Mouse (Mus musculus) ES-Bruce4 (cell line): ENCODE measurements around the gene Itpkc. TPM values are rescaled to one million over a fixed set of nuclear protein-coding genes. Genes with fewer than 3 reads are reported as not detected.
"Not testable (repeated sequence)": the region's sequence is repeated elsewhere in the genome, so short reads cannot be mapped to it uniquely, and the experiment has no call there.

Experiments used
- H3K27ac ChIP-seq: 2 replicates; pipeline ENCODE4 v1.5.1; 2012; ENCODE audit warnings: low read length, inconsistent platforms; ENCODE audit not compliant: insufficient read depth
- H3K27me3 ChIP-seq: 2 replicates; pipeline ENCODE4 v1.6.1; 2012; ENCODE audit warnings: mild to moderate bottlenecking, low read length, inconsistent platforms; ENCODE audit not compliant: control insufficient read depth, poor library complexity, insufficient read depth, severe bottlenecking
- H3K36me3 ChIP-seq: 2 replicates; pipeline ENCODE4 v1.6.1; 2012; ENCODE audit warnings: inconsistent platforms, mild to moderate bottlenecking, low read length, moderate library complexity; ENCODE audit not compliant: control insufficient read depth, poor library complexity, insufficient read depth, severe bottlenecking
- H3K4me1 ChIP-seq: one replicate; pipeline ENCODE4 v1.8.1; 2011; ENCODE audit warnings: low read length; ENCODE audit not compliant: control insufficient read depth, insufficient read depth
- H3K4me3 ChIP-seq: 2 replicates; pipeline ENCODE4 v1.5.1; 2011; ENCODE audit warnings: low read depth, mild to moderate bottlenecking, low read length
- H3K9ac ChIP-seq: 2 replicates; pipeline ENCODE4 v1.6.1; 2012; ENCODE audit warnings: low read depth, mild to moderate bottlenecking, inconsistent platforms; ENCODE audit not compliant: poor library complexity, severe bottlenecking
- H3K9me3 ChIP-seq: replicated peaks from 2 replicates; pipeline ENCODE4 v1.6.1; 2012; ENCODE audit warnings: mild to moderate bottlenecking, low read length, inconsistent platforms; ENCODE audit not compliant: control insufficient read depth, poor library complexity, insufficient read depth, severe bottlenecking
- CTCF ChIP-seq: IDR thresholded peaks from one replicate; pipeline ENCODE4 v1.8.1; 2011; ENCODE audit warnings: low read depth, low read length
- EP300 ChIP-seq: IDR thresholded peaks from 2 replicates; pipeline ENCODE4 v1.6.1; 2011; ENCODE audit warnings: low read depth, low read length; ENCODE audit not compliant: insufficient read depth
- POLR2A ChIP-seq: IDR thresholded peaks from one replicate; pipeline ENCODE4 v1.8.1; 2011; ENCODE audit warnings: low read length; ENCODE audit not compliant: insufficient read depth
- polyA plus RNA-seq: library from polyadenylated mRNA; stranded (reverse); fragments of >200 nt; gene quantifications from 2 replicates; pipeline ENCODE4 v1.2.4, GENCODE M21; 2011; ENCODE audit warnings: low read depth; ENCODE audit not compliant: missing spikeins, insufficient read depth, insufficient read length

The Itpkc gene
- polyA plus RNA-seq, 1 experiment: 11.3 TPM

- Histone ChIP-seq H3K4me1 (peaks cover 2% of the 10 kb centered on the region), H3K27ac (no peak overlapping the region), H3K9ac (no peak overlapping the region), H3K9me3 (no peaks in the 10 kb centered on the region), H3K27me3 (no peaks in the 10 kb centered on the region), H3K4me3 (no peak overlapping the region), H3K36me3 (no peaks in the 10 kb centered on the region)
- TF ChIP-seq EP300 (no peak), CTCF (peak; percentile 19), POLR2A (no peak)
These were observed 20.7 kb upstream of the Itpkc start for GRCm38 (mm10) chr7:27249146-27249545.

GRCm38 (mm10) chr7:27244088-27244487, 15.6 kb upstream of the Itpkc start:
- H3K36me3 ChIP-seq: not testable (repeated sequence)

GRCm38 (mm10) chr7:27243211-27243610, 14.8 kb upstream of the Itpkc start:
- Histone ChIP-seq H3K4me1 (peaks cover 6% of the 10 kb centered on the region), H3K4me3 (no peak overlapping the region), H3K27me3 (no peaks in the 10 kb centered on the region), H3K9ac (no peak overlapping the region), H3K27ac (peak overlapping the region; percentile 42; the same call in 1 of the 2 replicates), H3K9me3 (no peaks in the 10 kb centered on the region), H3K36me3 (no peaks in the 10 kb centered on the region)
- no peak for TF ChIP-seq EP300
- no peak for TF ChIP-seq CTCF
- TF ChIP-seq POLR2A: no peak

More at GRCm38 (mm10) chr7:27244088-27244487, 15.6 kb upstream of the Itpkc start:
- H3K9me3 ChIP-seq, H3K27ac ChIP-seq, H3K4me1 ChIP-seq, H3K27me3 ChIP-seq, H3K4me3 ChIP-seq, H3K9ac ChIP-seq: not testable (repeated sequence)
- TF ChIP-seq CTCF: peak; percentile 13

- TF ChIP-seq EP300 (no peak), POLR2A (no peak), CTCF (no peak)
- no peak overlapping the region for H3K4me3 ChIP-seq
- peaks cover 8% of the 10 kb centered on the region for H3K4me1 ChIP-seq
These were observed 10.1 kb upstream of the Itpkc start for GRCm38 (mm10) chr7:27238568-27238967.

GRCm38 (mm10) chr7:27237527-27237926, 9.1 kb upstream of the Itpkc start:
- Histone ChIP-seq H3K27ac (no peak overlapping the region), H3K27me3 (no peaks in the 10 kb centered on the region), H3K36me3 (no peaks in the 10 kb centered on the region), H3K4me1 (peaks cover 4% of the 10 kb centered on the region), H3K9ac (no peak overlapping the region), H3K9me3 (no peaks in the 10 kb centered on the region), H3K4me3 (no peak overlapping the region)
- TF ChIP-seq EP300 (no peak), CTCF (peak; percentile 39), POLR2A (no peak)

More at GRCm38 (mm10) chr7:27238568-27238967, 10.1 kb upstream of the Itpkc start:
- Histone ChIP-seq H3K36me3 (no peaks in the 10 kb centered on the region), H3K9ac (no peak overlapping the region), H3K9me3 (no peaks in the 10 kb centered on the region), H3K27ac (no peak overlapping the region), H3K27me3 (no peaks in the 10 kb centered on the region)

- no peaks in the 10 kb centered on the region for H3K27me3 ChIP-seq
- H3K4me1 ChIP-seq: peaks cover 2% of the 10 kb centered on the region
- H3K27ac ChIP-seq: no peak overlapping the region
- H3K9ac ChIP-seq: no peak overlapping the region
- H3K36me3 ChIP-seq: no peaks in the 10 kb centered on the region
- no peaks in the 10 kb centered on the region for H3K9me3 ChIP-seq
- no peak overlapping the region for H3K4me3 ChIP-seq
- TF ChIP-seq POLR2A (no peak), EP300 (no peak), CTCF (no peak)
These were observed 7.3 kb upstream of the Itpkc start for GRCm38 (mm10) chr7:27235726-27236125.
